Mouse (Mus musculus): ENCODE results near the gene Clca3a1.
"Not testable (repeated sequence)": the region's sequence is repeated elsewhere in the genome, so short reads cannot be mapped to it uniquely, and the experiment has no call there.

DNA sequence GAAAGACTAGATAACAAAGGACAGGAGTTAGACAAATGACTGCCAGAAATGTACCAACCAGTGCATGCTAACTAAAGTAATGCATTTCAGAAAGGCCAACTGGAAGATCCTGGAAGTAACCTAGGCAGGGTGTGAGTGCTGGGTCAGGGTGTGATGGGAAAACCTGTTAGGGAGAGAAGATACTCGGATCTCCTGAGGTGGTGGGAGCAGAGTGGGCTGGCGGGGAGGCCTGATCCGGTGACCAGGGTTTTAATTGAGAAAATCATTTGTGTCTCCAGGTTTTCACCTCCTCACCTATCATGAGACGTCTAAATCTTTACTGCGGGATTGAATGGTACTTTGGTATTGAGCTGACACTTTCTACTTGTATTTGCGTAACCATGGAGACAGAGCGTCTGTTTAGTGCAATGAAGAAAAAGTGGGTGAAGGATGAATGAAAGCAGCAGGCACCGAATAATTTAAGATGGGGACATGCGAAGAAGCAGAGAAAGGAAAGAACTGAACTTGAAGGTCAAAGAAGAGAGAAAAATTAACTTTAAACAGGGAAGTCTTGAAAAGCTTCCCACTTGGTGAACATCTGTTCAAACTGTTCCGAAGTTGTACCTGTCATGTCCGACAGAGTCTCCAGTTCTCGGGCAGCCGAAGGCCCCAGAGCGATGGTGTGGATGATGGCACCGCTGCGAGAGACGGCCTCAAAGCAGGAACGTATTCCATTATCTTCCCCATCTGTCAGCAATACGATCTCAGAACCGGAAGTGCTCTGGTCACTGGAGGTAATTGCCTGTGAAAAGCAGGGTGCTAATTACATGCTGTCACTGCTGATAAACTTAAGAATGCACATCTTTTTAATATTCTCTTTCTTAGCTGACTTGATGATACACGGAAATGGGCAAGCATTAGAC is 11.5 kb downstream of the Clca3a1 start:
- TF ChIP-seq EP300 (IDR thresholded peaks at IDR 0.05; ENCODE audit: insufficient read depth, low read depth, low read length); CTCF (IDR thresholded peaks at IDR 0.05); POLR2A (IDR thresholded peaks at IDR 0.05; ENCODE audit: insufficient read depth, low read depth, low read length): not testable (repeated sequence)
